Mouse (Mus musculus) retina, postnatal 1 day (tissue): ENCODE measurements at regions not wholly inside any gene's neighbourhood (a gene's known extent, or its start where the extent isn't known, plus 50 kb on each side); places are given as distances from the start of the nearest gene placed in this dataset.
"Not testable (repeated sequence)": the region's sequence is repeated elsewhere in the genome, so short reads cannot be mapped to it uniquely, and the experiment has no call there.

Source experiments
- DNase-seq: peaks from one replicate; pipeline ENCODE4 v3.0.0-alpha.2; 2012

- peak; percentile 1 for DNase-seq
Observed at GRCm38 (mm10) chr6:75089971-75090370, 1407.6 kb downstream of the Gm9008 start.

GRCm38 (mm10) chr6:75067758-75068157, 1429.8 kb downstream of the Gm9008 start:
- DNase-seq = no peak

GRCm38 (mm10) chr6:75042336-75043010, 1455.1 kb downstream of the Gm9008 start:
- no peak for DNase-seq

- no peak for DNase-seq
Observed at GRCm38 (mm10) chr6:75039451-75039850, 1458.1 kb downstream of the Gm9008 start.

- DNase-seq = not testable (repeated sequence)
Observed at GRCm38 (mm10) chr6:75037179-75037578, 1460.4 kb downstream of the Gm9008 start.
